Mouse (Mus musculus) B cell, adult (primary cell): ENCODE results near the gene Krtap3-1. TPM values are rescaled to one million over a fixed set of nuclear protein-coding genes. Genes with fewer than 3 reads are reported as not detected.

Source experiments
- total RNA-seq: library from RNA; stranded (reverse); gene quantifications from 4 replicates; pipeline ENCODE4 v1.2.4, GENCODE M21; 2023; ENCODE audit not compliant: inconsistent age

The Krtap3-1 gene
- total RNA-seq = not detected in 4 replicates

DNA sequence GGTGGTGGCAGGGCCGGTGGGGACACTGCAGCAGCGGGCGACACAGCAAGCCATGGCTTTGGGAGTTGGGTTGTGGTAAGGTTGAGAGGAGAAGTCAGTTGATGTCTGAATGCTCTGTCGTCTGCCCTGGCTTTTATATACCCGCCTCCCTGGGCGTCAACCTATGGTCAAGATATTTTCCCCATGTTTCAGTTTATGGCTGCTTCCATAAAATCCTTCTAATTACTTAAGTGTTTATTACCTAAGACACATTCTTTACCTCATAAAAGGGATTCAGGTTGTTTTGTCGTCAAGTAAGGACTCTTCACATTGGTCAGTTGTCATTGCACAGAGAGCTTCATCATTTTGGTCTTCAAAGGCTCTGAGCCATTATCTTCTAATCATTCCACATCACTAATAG lies at the start of gene Krtap3-1:
Krtap3-1 (minus strand) TSS at position 101 of the 400 bp plus-strand sequence.

DNA sequence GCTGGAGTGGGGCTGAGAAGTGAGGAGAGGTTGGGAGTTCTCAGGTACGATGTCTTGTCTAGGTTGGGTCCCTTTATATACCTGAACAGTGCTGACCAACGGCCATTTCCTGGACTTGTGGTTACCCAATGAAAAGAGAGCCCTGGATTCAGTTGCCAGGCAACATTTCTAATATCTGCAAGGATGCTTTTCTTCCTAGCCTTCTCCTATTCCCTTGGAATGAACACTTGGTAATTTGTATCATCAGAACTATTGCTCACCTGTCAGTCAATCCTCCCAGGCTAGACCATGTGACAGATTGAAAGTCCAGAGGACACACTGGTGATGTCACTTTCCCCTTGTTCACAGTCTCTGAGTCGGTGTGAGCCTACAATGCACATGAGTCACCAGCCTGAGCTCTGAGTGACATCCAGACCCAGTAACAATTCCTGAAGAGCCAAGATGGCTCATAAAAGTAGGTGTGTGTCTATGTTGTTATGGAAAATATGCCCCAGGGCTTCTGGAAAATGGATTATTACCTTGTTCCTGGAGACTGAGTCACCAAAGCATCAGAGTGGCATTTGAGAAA lies 48.5 kb upstream of the Krtap3-1 start, which contains the start of gene Krtap2-4:
Krtap2-4 (minus strand) TSS at position 51 of the 568 bp plus-strand sequence.

GRCm38 (mm10) chr11:99610089-99610488 lies 43.7 kb upstream of the Krtap3-1 start, which contains the start of gene Gm11937:
Gm11937 (minus strand) TSS chr11:99610189.

GRCm38 (mm10) chr11:99603208-99603607 lies 36.8 kb upstream of the Krtap3-1 start, which contains the start of gene Gm11938:
Gm11938 (minus strand) TSS chr11:99603308.

GRCm38 (mm10) chr11:99597742-99598141 lies 31.3 kb upstream of the Krtap3-1 start, which contains the start of gene Krtap9-3:
Krtap9-3 (minus strand) TSS chr11:99598105.

GRCm38 (mm10) chr11:99590981-99591380 lies 24.6 kb upstream of the Krtap3-1 start, which contains the start of gene Krtap1-3:
Krtap1-3 (minus strand) TSS chr11:99591339.

DNA sequence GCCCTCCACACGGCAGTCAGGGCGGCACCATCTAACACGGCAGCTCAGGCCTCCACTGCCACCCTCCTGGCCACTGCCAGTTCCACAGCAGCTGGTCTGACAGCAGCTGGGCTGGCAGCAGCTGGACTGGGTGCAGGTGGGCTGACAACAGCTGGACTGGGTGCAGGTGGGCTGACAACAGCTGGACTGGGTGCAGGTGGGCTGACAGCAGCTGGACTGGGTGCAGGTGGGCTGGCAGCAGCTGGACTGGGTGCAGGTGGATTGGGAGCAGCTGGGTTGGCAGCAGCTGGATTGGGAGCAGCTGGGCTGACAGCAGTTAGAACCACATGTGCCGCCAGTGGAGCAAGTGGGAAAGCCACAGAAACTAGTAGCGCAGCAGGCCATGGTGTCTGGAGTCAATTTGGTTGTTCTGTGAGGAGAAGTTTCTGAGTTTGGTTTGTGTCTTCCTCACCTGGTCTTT lies 16.8 kb upstream of the Krtap3-1 start, which contains the start of gene Krtap1-4:
Krtap1-4 (minus strand) TSS at position 410 of the 460 bp plus-strand sequence.

DNA sequence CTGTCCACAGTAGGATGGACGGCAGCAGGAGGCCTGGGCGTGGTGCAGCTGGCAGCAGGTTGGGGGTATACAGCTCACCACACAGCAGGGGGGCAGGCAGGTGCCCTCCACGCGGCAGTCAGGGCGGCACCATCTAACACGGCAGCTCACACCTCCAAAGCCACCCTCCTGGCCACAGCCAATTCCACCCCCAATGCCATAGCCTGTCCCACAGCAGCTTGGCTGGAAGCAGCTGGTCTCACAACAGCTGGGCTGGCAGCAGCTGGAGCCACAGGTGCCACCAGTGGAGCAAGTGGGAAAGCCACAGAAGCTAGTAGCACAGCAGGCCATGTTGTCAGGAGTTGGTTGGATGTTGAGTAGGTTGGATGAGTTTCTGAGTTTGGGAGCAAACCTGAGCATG lies 14.2 kb upstream of the Krtap3-1 start, which contains the start of gene Krtap1-5:
Krtap1-5 (minus strand) TSS at position 381 of the 400 bp plus-strand sequence.

GRCm38 (mm10) chr11:99559366-99559765 lies 7.1 kb downstream of the Krtap3-1 start, which contains the start of gene Gm11939:
Gm11939 (minus strand) TSS chr11:99559466.

DNA sequence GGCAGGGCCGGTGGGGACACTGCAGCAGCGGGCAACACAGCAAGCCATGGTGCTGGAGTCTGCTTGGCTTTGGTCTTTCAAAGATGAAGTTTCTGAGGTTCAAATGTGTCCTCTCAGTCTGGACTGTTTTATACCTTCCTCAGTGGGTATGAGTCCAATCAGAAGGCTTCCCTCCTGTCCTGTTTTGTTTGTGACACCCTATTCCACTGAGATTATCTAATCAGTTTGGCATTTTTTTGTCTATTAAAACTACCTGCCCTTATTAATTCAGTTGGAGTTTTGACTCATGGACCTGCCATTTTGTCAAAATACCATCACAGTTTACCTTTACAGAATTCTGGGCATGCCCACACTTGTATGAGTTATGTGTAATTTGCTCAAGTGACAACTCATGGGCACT lies 9.7 kb downstream of the Krtap3-1 start, which contains the start of gene Krtap3-2:
Krtap3-2 (minus strand) TSS at position 101 of the 400 bp plus-strand sequence.

GRCm38 (mm10) chr11:99550765-99551164 lies 15.7 kb downstream of the Krtap3-1 start, which contains the start of gene Krtap3-3:
Krtap3-3 (minus strand) TSS chr11:99550865.

GRCm38 (mm10) chr11:99521288-99521860 lies 45.1 kb downstream of the Krtap3-1 start, which contains the start of gene Krt39:
Krt39 (minus strand) TSS chr11:99521338.

Other genes with a start within 250 kb of the Krtap3-1 start
- gene Krt25, start 243.7 kb downstream of the Krtap3-1 start, total RNA-seq = not detected in 4 replicates
- not detected in 4 replicates for gene Krt26, start 228.7 kb downstream of the Krtap3-1 start, total RNA-seq
- gene Krt27, start 215.5 kb downstream of the Krtap3-1 start, total RNA-seq = not detected in 4 replicates
- gene Krt28, start 191.7 kb downstream of the Krtap3-1 start, total RNA-seq = not detected in 4 replicates
- 1.7 to 4.1 TPM (median 2.1 TPM) in 4 replicates for gene Krt10, start 177.3 kb downstream of the Krtap3-1 start, total RNA-seq
- not detected in 4 replicates for gene Krt12, start 144.4 kb downstream of the Krtap3-1 start, total RNA-seq
- not detected in 4 replicates for gene Krt20, start 128.5 kb downstream of the Krtap3-1 start, total RNA-seq
- gene Krt23, start 73.5 kb downstream of the Krtap3-1 start, total RNA-seq = not detected in 4 replicates
- gene Krt39, start 45.3 kb downstream of the Krtap3-1 start, total RNA-seq = not detected in 4 replicates
- gene Krt40, start 23.5 kb downstream of the Krtap3-1 start, total RNA-seq = not detected in 4 replicates
- gene Krtap3-3, start 15.8 kb downstream of the Krtap3-1 start, total RNA-seq = not detected in 4 replicates
- gene Krtap3-2, start 9.8 kb downstream of the Krtap3-1 start, total RNA-seq = not detected in 4 replicates
- not detected in 4 replicates for gene Gm11939, start 7.2 kb downstream of the Krtap3-1 start, total RNA-seq
- gene Krtap1-5, start 14.4 kb upstream of the Krtap3-1 start, total RNA-seq = not detected in 4 replicates
- not detected in 4 replicates for gene Krtap1-4, start 17.0 kb upstream of the Krtap3-1 start, total RNA-seq
- not detected in 4 replicates for gene Krtap1-3, start 24.7 kb upstream of the Krtap3-1 start, total RNA-seq
- not detected in 4 replicates for gene Krtap9-3, start 31.5 kb upstream of the Krtap3-1 start, total RNA-seq
- not detected in 4 replicates for gene Gm11938, start 36.7 kb upstream of the Krtap3-1 start, total RNA-seq
- not detected in 4 replicates for gene Gm11937, start 43.6 kb upstream of the Krtap3-1 start, total RNA-seq
- gene Krtap2-4, start 48.2 kb upstream of the Krtap3-1 start, total RNA-seq = not detected in 4 replicates
- not detected in 4 replicates for gene Gm11562, start 53.8 kb upstream of the Krtap3-1 start, total RNA-seq
- gene Krtap4-1, start 61.6 kb upstream of the Krtap3-1 start, total RNA-seq = not detected in 4 replicates
- gene Krtap4-2, start 68.5 kb upstream of the Krtap3-1 start, total RNA-seq = not detected in 4 replicates
- not detected in 4 replicates for gene Krtap4-7, start 77.5 kb upstream of the Krtap3-1 start, total RNA-seq
- gene Gm11555, start 83.6 kb upstream of the Krtap3-1 start, total RNA-seq = not detected in 4 replicates
- gene Gm11563, start 92.3 kb upstream of the Krtap3-1 start, total RNA-seq = not detected in 4 replicates
- gene Krtap4-6, start 99.3 kb upstream of the Krtap3-1 start, total RNA-seq = not detected in 4 replicates
- not detected in 4 replicates for gene Gm14190, start 124.1 kb upstream of the Krtap3-1 start, total RNA-seq
- gene Gm14180, start 167.7 kb upstream of the Krtap3-1 start, total RNA-seq = not detected in 4 replicates
- not detected in 4 replicates for gene Gm11595, start 206.3 kb upstream of the Krtap3-1 start, total RNA-seq
- not detected in 4 replicates for gene Krtap4-8, start 214.1 kb upstream of the Krtap3-1 start, total RNA-seq
- not detected in 4 replicates for gene Krtap4-9, start 218.6 kb upstream of the Krtap3-1 start, total RNA-seq
- gene Gm11596, start 226.8 kb upstream of the Krtap3-1 start, total RNA-seq = not detected in 4 replicates
- gene Gm11569, start 232.3 kb upstream of the Krtap3-1 start, total RNA-seq = not detected in 4 replicates
- gene Gm11554, start 237.8 kb upstream of the Krtap3-1 start, total RNA-seq = not detected in 4 replicates
- gene Krtap4-13, start 243.3 kb upstream of the Krtap3-1 start, total RNA-seq = not detected in 4 replicates
- gene Gm11564, start 249.0 kb upstream of the Krtap3-1 start, total RNA-seq = not detected in 4 replicates